Mouse (Mus musculus) frontal cortex, adult 2 months (tissue): ENCODE results near the gene Rabgap1l. TPM values are rescaled to one million over a fixed set of nuclear protein-coding genes. Genes with fewer than 3 reads are reported as not detected.
A peak's percentile ranks its signal among the peaks of the same experiment; 100 is the strongest.

Experiments used
- DNase-seq, 2 experiments: peaks; one replicate each; pipeline ENCODE4 v3.0.0; 2022; ENCODE audit warnings: low spot score in 1 of 2; ENCODE audit errors: extremely low spot score in 1 of 2
- polyA plus RNA-seq: library from polyadenylated mRNA; depleted of rRNA; stranded (reverse); fragments of >200 nt; gene quantifications from 2 replicates; pipeline ENCODE4 v1.2.3, GENCODE M21; 2012

The Rabgap1l gene
- polyA plus RNA-seq, 1 experiment, result 79.8 TPM

DNA sequence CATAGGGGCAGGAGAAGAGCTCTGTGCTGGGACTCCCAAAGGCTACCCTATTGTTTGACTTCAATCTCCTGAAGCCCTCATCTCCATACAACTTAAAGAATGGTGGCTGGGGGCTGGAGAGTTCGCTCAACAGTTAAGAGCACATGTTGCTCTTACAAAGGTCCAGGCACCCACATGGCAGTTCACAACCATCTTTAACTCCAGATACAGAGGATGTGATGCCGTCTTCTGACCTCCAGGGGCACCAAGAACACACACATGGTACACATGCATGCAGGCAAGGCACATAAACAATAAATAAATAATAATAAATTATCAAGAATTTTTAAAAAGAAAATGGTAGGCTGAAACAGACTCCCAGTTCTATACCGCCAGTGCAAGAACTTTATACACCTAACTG is 3.1 kb downstream of the Rabgap1l start:
- no peak for DNase-seq

DNA sequence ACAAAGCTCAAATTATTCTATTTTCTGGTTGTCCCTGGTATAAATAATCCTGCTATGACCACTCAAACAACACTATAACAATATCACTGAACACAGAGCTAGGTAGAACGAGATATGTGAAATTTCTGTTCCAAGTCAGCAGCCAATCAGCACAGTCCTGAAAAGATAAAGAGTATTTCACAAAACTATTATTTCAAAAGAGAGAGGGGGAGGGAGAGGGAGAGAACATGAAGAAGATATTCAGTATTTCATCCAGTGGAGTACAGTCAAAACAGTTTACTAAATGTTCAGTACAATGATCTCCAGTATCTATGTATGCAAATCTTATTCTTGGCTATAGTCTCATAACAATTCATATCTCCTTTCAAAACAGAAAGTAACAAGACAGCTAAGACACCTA is 5.1 kb downstream of the Rabgap1l start:
- no peak for DNase-seq

DNA sequence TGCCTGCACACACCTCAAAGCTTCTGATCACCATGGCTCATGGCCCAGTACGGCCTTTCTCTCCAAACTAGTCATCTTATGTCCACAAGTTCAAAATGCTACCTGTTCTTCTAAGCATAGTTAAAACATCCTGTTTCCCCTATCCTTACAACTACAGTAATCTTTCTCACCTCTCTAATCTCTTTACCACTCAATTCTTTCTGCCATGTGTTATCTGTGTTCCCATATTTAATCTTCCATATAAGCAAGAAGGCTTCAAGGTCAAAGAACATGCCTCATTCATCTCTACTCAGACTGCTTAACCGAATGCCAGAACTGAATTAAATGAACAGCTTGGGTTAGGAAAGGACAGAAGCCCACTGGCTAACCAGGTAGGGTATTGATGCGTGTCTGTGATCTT is 5.8 kb downstream of the Rabgap1l start:
- DNase-seq, result no peak

DNA sequence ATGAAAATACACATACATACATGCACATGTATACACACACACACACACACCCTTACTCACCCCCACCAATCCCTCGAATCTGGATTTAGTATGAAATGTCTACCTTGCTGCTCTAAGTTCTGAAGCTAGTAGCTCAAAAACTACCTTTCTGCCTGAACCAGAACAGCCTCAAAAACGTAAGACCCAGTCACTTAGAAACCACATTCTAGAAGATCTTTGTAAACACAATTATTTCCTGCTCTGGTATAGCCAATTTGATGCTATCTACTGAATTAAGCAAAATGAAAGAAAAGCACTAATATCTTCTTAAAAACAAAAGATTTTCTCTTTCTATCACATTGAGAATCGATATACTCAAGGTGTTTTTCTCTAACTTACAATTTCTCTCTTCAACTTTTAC is 6.4 kb downstream of the Rabgap1l start:
- no peak for DNase-seq

DNA sequence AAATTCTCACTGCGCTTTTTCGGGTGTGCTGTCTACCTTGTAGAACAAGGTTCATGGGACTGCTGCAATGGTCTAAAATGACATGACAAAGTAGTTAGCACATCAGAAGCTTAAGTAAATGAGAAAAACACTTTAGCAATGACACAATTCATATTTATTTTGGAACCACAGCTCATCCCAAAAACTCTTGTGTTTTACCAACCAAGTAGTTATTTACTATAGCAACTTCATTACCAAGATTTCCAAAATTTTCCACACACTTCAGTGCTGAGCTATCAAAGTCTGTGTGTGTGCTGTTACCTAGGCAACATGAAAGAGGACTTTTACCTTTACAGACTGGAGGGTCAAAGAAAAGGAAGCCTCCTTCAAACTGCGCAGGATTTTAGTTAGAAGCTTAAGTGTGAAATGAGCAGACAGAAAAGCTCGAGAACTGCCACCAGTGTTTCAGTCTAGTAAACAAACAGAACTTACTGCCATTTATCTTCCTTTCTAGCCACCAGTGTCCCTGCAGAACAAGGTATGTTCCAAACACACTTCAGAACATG is 7.3 kb downstream of the Rabgap1l start:
- no peak for DNase-seq

DNA sequence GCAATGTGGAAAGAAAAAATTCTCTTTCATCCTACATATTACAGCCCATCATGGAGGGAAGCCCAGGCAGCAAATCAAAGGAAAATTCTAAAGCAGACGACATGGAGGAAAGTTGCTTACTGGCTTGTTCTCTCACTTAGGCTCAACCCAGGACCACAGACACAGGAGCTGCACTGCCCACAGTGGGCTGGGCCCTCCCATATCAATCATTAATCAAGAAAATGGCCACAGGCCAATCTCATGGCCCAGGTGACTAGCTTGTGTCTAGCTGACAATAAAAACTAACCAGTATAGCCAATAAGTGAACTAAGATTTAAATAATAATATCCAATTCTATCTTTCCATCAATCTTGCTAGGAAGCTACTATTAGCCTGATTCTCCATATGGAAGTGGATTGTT is 8.9 kb downstream of the Rabgap1l start:
- DNase-seq, result no peak

DNA sequence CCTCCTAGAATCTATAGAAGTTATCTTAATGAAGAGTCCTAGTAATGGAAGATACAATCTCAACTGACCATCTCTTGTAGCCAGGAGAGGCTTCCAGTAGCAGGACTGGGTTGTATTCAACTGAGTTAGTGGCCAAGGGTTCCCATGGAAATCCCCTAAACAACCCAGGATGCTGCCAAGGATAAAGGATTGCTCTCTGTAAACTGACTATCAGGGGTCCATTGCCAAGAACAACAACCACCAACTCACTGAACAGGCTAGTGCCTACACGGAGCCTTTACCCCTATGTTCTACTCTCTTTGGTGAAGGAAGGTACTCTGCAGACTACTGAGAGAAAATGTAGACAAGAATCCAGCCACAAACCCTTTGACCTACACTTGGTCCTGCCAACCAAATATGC is 18.8 kb downstream of the Rabgap1l start:
- DNase-seq, result no peak

DNA sequence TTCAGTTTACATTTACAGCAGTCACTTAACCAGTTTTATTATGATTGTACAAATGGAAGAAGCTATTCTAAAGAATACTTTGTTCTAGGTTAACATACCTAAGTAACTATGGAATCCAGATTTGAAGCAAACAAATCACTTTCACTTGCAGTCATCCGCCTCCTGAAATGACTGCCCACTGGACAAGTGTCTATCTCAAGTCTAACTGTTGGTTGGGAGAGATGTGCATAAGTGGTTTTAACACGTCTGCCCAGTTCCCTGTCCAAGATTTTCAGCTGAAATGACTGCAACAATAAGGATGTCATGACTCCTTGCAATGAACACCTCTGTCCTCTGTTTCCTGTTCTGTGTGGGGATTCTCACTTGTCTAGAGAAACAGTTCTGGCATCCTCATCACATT is 27.4 kb downstream of the Rabgap1l start:
- DNase-seq, result no peak

DNA sequence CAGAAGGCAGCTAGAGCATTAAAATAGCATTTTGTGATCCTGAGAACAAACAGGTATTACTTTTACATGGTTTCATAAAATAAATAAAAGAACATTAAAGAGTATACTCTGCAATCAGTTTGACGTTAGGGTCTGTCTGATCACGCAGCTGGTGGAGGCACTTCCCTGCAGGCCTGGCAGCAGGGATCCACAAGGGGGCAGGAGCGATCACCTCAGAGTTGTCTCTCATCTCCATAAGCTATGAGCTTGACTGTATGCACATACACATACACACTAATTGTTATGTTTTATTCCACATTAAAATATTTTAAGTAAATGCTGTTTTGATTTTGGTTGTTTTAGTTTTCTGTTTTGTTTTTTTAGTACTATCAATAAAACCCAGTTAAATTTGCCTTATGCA is 34.8 kb downstream of the Rabgap1l start:
- peak in 1 of 2 experiments; percentile 41 for DNase-seq

DNA sequence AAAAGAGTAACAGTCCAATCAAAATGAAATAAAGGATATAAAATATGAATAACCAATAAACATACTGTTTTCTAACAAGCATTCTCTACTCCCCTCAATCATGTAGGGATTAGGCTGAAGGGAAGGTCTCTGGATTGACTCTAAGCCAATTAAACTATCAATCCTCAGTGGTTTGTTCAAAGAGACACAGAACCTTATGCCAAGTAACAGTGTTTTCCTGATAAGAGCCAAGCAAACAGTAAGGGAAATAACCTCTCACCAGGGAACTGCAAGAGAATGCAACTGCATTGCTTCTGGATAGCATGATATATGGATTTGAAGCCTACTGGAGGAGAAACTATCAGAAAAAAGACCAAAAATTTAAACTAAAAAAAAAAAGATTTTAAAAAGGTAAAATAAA is 37.7 kb downstream of the Rabgap1l start:
- DNase-seq, result no peak

DNA sequence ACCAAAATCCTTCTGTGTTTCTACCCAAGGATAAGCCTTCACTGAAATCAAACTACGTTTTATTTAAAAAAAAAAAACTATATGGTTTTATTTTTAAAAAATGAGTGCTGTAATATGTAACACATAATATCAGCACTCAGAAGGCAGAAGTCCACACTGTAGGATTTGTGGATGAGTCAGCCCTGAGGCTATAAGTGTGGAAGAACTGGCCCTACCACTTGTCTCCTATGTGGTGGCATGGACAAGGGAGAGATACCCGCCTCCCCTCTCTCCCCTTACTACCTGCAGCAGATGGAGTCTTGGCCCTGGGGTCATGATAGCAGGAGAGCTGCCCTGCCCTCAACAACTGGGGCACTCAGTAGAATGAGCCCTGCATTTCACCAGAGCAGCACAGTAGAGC is 42.4 kb downstream of the Rabgap1l start:
- peak in 1 of 2 experiments; percentile 7 for DNase-seq

DNA sequence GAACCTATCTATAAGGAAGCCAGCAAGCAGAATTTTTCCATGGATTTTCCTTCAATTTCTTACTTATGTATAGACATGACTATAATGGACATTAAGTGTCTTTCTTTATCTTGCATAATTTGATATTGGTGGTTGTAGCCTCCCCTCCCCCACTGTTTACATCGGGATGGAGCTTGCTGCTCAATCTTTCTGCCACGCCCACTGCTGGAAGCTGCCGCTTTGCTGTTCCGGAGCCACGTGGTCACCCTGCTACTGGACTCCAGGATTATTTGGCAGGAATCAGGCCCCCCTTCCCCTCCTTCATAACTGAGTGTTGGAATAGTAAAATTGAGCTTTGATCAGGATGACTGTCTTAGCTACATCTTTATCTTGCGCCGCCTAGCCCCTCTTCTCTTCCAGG is 46.2 kb downstream of the Rabgap1l start:
- no peak for DNase-seq

DNA sequence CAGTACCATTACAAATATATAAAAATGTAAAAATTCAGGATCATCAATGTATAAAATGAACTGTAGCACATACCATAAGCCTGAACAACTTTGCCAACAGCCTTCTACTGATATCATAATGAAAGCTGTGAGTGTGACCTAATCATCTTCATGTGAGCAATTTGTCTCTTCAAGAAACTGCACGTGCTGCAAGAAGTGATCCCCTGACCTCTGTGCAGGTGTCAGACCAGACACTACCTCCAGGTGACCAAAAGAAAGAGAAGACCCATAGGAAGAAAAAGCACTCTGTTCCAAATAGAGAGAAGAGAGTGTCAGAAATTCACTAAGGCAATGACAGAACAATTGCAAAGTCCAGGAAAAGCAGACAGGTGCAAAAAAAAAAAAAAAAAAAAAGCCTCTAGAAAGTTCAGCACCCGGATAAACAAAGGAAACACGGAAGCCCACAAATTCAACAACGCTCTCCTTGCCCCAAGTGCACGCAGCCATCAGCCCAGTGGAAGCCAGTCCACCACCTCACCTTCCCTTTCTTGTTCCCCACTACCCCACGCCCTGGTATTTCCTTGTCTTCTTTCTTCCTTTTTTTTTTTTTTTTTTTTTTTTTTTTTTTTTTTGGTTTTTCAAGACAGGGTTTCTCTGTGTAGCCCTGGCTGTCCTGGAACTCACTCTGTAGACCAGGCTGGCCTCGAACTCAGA is 47.6 kb downstream of the Rabgap1l start:
- DNase-seq, result no peak

DNA sequence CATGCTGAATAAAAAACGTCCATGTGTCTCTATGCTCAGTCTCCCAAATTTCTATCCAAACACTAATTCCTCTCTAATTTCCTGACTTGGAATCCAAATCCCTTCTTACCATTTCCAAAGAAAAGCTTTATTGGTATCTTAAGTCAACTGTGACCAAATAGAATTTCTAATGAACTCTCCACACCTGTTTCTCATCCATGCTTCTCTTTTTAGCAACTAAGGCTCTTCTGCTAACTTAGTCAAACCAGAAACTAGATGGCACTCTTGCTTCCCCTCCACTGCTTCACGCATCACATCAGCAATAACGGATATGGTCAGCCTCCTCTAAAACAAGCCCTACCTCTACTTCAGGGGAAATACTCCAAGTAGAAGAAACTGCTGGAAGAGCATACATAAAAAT is 49.0 kb downstream of the Rabgap1l start:
- peak in 1 of 2 experiments; percentile 29 for DNase-seq

DNA sequence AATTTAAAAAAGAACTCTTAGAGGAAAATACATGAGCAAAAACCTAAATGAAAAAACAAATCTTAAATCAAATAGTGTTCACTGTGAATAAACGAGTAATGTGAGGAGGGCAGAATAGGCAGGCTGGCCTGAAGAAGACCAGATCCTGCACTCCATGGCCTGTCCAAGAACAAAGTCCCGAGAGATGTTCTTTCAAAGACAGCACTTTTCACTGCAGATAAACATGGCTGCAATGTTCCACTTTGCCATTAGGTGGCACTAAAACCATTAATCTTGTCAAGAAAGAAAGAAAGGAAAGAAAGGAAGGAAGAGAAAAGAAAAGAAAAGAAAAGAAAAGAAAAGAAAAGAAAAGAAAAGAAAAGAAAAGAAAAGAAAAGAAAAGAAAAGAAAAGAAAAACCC is 49.8 kb downstream of the Rabgap1l start:
- DNase-seq, result peak; percentile 21 to 86

DNA sequence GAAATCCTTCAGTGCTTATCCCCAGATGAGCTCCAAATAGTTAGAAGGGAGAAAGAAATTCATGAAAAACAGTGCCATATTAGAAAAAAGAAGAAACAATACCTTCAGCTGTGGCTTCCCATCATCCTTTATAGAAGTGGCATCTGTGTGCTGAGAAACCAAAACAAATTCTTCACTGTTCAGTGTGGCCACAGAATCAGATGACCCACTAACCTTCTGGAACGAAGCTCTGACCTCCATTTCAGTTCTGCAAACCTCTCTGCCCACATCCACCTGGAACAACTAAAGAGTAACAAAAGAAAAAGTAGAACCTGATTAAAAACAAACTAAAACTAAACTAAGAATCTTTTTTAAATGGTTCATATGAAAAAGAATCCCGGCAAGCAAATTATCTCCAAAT is 52.4 kb downstream of the Rabgap1l start:
- no peak for DNase-seq

DNA sequence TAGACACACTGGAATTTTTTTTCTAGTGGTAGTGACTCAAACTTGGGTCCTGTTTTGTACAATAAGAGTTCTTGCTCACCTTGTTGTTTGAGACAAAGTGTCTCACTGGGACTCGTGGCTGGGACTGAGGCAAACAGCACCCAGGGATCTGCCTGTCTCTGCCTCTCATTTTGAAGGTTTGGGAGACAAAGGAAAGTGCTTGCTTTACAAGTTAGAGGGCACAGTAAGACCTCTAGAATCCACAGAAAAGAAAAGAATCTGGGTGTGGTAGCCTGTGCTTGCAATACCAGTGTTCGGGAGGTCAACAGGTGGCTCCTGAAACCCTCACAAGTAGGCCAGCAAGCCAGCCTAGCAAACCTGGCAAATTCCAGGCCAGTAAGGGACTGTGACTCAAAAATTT is 58.3 kb downstream of the Rabgap1l start:
- no peak for DNase-seq

DNA sequence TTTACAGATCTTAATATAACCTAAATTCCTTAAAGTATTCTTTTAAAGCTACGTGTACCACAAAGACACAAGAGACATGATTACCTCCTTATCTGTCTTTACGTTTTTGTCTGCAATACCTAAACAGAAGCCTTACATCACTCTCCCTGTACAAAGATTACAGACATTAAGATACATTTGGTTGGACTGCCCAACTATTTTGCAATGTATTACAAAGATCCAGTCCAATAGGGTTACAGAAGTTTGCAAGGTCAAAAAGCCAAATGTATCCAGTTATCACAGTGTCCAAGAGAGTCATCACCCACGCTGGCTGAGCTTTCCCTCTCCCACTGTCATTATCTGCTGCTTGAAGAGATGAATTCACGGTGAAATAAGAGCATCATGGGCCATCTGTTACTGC is 63.1 kb downstream of the Rabgap1l start:
- no peak for DNase-seq

DNA sequence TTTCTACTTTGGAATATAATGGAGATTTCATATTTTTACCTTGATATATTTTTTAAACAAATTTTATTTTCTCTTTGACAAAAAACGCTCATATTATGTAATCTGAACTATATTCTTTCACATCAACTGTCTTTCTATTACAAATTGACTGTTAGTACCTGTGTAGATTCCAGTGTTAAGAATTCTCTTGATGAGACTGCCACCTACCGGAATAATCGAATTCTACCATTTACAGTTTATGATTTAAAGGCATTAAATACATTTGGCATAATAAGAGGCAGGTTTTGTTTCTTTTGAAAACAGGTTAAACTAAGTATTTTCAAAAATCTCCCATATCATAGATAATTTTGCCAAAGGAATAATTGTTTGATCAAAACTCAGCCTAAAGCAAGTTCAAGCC is 75.3 kb downstream of the Rabgap1l start:
- peak in 1 of 2 experiments; percentile 85 for DNase-seq

DNA sequence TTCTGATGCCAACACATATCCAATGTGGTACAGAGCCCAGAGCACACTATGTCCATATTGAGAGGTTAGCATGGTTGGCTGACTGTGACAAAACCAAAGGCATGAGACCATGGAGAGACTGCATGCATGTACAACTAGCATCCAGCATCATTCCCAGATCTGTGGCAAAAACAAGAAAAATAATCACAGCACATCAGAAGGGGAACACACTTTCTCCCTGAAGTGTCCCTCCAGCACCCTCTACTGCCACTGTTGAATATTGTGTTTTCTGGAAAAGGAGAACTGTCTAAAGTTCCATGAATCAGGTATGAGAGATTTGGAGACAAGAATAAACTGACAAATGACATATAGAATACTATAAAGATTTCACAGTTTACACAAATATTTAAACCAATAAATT is 78.3 kb downstream of the Rabgap1l start:
- peak in 1 of 2 experiments; percentile 71 for DNase-seq

DNA sequence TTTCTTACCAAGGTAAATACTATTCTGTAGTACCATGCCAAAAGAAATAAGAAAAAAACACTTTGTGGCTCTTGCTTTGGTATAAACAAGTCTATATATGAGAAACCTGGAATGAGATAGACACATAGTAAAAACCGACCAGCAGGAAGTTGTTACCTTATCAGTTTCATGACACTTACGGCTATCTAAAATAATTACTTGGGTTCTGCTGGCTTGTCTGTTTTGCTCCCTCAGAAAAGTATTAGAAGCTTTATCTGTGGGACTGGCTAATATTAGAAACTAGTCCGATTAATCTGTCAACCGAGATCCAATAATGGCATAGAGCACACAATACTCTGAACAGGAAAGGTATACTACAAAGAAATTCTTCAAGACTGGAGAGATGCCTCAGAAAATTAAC is 79.1 kb downstream of the Rabgap1l start:
- no peak for DNase-seq

DNA sequence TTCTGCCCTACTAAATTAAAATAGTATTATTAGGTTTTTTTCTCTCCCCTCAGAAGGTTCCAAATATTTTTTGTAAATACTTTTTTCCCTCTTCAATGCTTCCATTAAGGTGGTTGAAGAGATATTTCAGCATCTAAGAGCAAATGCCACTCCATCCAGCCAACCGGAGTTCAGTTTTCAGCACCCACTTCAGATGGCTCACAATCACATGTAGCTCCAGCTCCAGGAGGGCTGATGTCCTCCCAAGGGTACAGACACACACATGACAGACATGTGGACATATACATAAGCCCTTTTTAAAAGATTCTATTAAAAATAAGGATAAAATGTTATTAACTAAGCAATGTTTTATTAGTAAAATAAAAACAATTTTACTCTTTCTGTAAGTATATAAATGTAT is 79.6 kb downstream of the Rabgap1l start:
- DNase-seq, result no peak

DNA sequence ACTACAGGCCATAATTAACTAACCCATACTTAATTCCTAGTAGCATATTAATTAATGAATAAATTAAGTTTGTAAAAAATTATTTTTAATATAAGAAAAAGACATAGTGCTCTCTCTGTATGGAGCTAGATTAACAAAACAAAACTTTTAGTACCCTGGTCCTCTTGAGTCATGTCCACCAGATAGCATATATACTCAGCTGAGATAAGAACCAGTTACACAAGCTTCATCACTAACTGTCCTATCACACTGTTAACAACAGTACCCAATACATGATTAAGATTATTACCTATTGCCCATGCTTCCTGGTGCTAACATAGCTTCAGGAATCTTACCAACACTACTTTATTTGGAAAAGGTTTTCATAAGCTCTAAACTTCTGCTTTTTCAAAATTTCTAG is 82.5 kb downstream of the Rabgap1l start:
- DNase-seq, result no peak
